Mouse (Mus musculus): ENCODE measurements around the gene Tiparp.

DNA sequence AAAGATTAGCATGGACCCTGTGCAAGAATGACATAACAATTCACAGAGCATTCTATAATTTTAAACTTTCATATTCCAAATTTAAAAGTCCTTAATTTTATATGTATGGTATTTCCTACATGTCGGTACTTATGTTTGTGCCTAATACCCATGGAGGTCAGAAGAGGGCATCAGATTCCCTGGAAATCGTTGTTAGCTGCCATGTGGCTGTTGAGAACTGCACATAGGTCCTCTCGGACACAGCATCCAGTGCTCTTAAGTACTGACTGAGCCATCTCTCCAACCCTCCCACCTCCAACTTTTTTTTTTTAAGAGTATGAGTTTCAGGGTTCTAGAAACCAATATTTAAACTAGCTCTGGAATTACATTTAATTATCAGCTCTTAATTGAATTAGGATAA, 2.5 kb upstream of the Tiparp start:
- TF ChIP-seq POLR2A (IDR thresholded peaks at IDR 0.05; ENCODE audit: insufficient read depth, low read length) (no peak), CTCF (IDR thresholded peaks at IDR 0.05; ENCODE audit: low read depth, low read length) (peak; percentile 4)
